Mouse (Mus musculus): Measurements from ENCODE around the gene Psmc5.

GRCm38 (mm10) chr11:106255174-106255573 is 780 bp upstream of the Psmc5 start:
- no peak for TF ChIP-seq CTCF (IDR thresholded peaks at IDR 0.05; ENCODE audit: low read depth, low read length)
- TF ChIP-seq TAL1 (conservative IDR thresholded peaks at IDR 0.05; ENCODE audit: low read depth, low read length), result no peak
